Comparison of ENCODE assay signal across 18 mouse cellular contexts in genomic region chr11:90128865-90129415, GRCm38 (mm10). TPM values are rescaled to one million over a fixed set of nuclear protein-coding genes. Genes with fewer than 3 reads are reported as not detected.
DNase-seq lines count a peak whose midpoint lies in the region; ATAC-seq and TF ChIP-seq lines count a peak whose summit lies in the region.
"Had no signal": no experiment of that assay in that cellular context is flagged by ENCODE, and none has a peak within 500 bp of the region (broad histone marks: within the 10 kb centered on the region; RNA-seq: fewer than 3 reads in every experiment).

No protein-coding gene starts in this region.

- H3K4me1 ChIP-seq in hindbrain, embryonic 10.5 days (replicated peaks): peaks cover 27% of the 10 kb centered on the region
- H3K4me1 ChIP-seq in hindbrain, embryonic 14.5 days (replicated peaks; ENCODE audit: control insufficient read depth, insufficient read depth, low read length): peaks cover 6% of the 10 kb centered on the region; the same call in 1 of the 2 replicates
- peaks cover 15% of the 10 kb centered on the region; the same call in 1 of the 2 replicates for H3K4me1 ChIP-seq in lung, postnatal 0 days (ENCODE audit: insufficient read depth, low read depth, low read length)
- H3K4me1 ChIP-seq: liver, embryonic 13.5 days had no signal

- no peak for TF ChIP-seq CTCF in lung, postnatal 0 days (IDR thresholded peaks at IDR 0.05)

- 66% methylated on average over 7 of the region's 7 CpGs for WGBS in hindbrain, embryonic 10.5 days
- WGBS in hindbrain, embryonic 14.5 days: 76% methylated on average over 7 of the region's 7 CpGs
- 80% methylated on average over 7 of the region's 7 CpGs for WGBS in lung, postnatal 0 days

- DNase-seq in gastrocnemius, adult 18-20 months (ENCODE audit: low spot score): peak; percentile 47
- no peak for DNase-seq in gastrocnemius, postnatal 4 days (ENCODE audit: low spot score in 2 of 2)
- no peak for DNase-seq in hindbrain, embryonic 10.5 days (ENCODE audit: low spot score)
- DNase-seq in hindbrain, embryonic 14.5 days (ENCODE audit: low spot score): no peak
- DNase-seq in lung, postnatal 0 days (ENCODE audit: low spot score): no peak
- no peak for DNase-seq in lung, postnatal 4 days
- DNase-seq in lung, postnatal 36 days: peak; percentile 59
- no peak for DNase-seq in adrenal gland, postnatal 10 days
- DNase-seq: cerebellum, adult 9-11 months; forebrain, postnatal 0 days; gastrocnemius, postnatal 10 days; liver, embryonic 13.5 days; right cerebral cortex, adult 18-20 months; spleen, adult 18-20 months; thymus, postnatal 14 days had no signal

- H3K27ac ChIP-seq in hindbrain, embryonic 10.5 days: 0 out of 2 replicates have a peak overlapping the region, but pooled peaks have one; percentile 50
- H3K27ac ChIP-seq in hindbrain, embryonic 14.5 days: no peak overlapping the region
- peak overlapping the region; percentile 82; the same call in 1 of the 2 replicates for H3K27ac ChIP-seq in lung, postnatal 0 days (ENCODE audit: low read length)
- H3K27ac ChIP-seq: embryonic facial prominence, embryonic 13.5 days; liver, embryonic 13.5 days had no signal

- H3K27me3 ChIP-seq in hindbrain, embryonic 10.5 days (ENCODE audit: insufficient read depth, poor library complexity, severe bottlenecking): no peaks in the 10 kb centered on the region
- H3K27me3 ChIP-seq in hindbrain, embryonic 14.5 days (ENCODE audit: control insufficient read depth, insufficient read depth, low read length): no peaks in the 10 kb centered on the region
- H3K27me3 ChIP-seq in lung, postnatal 0 days (replicated peaks; ENCODE audit: insufficient read depth, low read length): no peaks in the 10 kb centered on the region
- H3K27me3 ChIP-seq: embryonic facial prominence, embryonic 13.5 days; liver, embryonic 13.5 days had no signal

- no peak overlapping the region for H3K4me2 ChIP-seq in hindbrain, embryonic 14.5 days (replicated peaks)
- H3K4me2 ChIP-seq in lung, postnatal 0 days (replicated peaks; ENCODE audit: low read depth, low read length): no peak overlapping the region
- H3K4me2 ChIP-seq: liver, embryonic 13.5 days had no signal

- H3K9me3 ChIP-seq in hindbrain, embryonic 10.5 days: no peaks in the 10 kb centered on the region
- no peaks in the 10 kb centered on the region for H3K9me3 ChIP-seq in hindbrain, embryonic 14.5 days (ENCODE audit: control insufficient read depth, low read length)
- H3K9me3 ChIP-seq in lung, postnatal 0 days (ENCODE audit: low read length): no peaks in the 10 kb centered on the region
- H3K9me3 ChIP-seq: embryonic facial prominence, embryonic 13.5 days; liver, embryonic 13.5 days had no signal

- no peak overlapping the region for H3K9ac ChIP-seq in hindbrain, embryonic 14.5 days
- no peak overlapping the region for H3K9ac ChIP-seq in lung, postnatal 0 days (replicated peaks; ENCODE audit: low read depth)
- H3K9ac ChIP-seq: embryonic facial prominence, embryonic 13.5 days; forebrain, postnatal 0 days; liver, embryonic 13.5 days had no signal

- no peaks in the 10 kb centered on the region for H3K36me3 ChIP-seq in hindbrain, embryonic 10.5 days
- H3K36me3 ChIP-seq in hindbrain, embryonic 14.5 days (replicated peaks; ENCODE audit: control insufficient read depth, insufficient read depth): no peaks in the 10 kb centered on the region
- H3K36me3 ChIP-seq in lung, postnatal 0 days (ENCODE audit: insufficient read depth, low read length): no peaks in the 10 kb centered on the region
- H3K36me3 ChIP-seq: embryonic facial prominence, embryonic 13.5 days; liver, embryonic 13.5 days had no signal

- no peak for ATAC-seq in hindbrain, embryonic 14.5 days (ENCODE audit: low FRiP score)
- ATAC-seq in lung, postnatal 0 days: no peak
- ATAC-seq: CD4-positive, CD25-positive, alpha-beta regulatory T cell, adult 4 months; forebrain, postnatal 0 days; hindbrain, postnatal 0 days had no signal

- no peak for TF ChIP-seq EP300 in lung, postnatal 0 days (IDR thresholded peaks at IDR 0.05)

- no peak overlapping the region for H3K4me3 ChIP-seq in hindbrain, embryonic 10.5 days
- no peak overlapping the region for H3K4me3 ChIP-seq in hindbrain, embryonic 14.5 days (replicated peaks; ENCODE audit: low read length)
- H3K4me3 ChIP-seq in lung, postnatal 0 days (ENCODE audit: low read depth, low read length): no peak overlapping the region
- H3K4me3 ChIP-seq: embryonic facial prominence, embryonic 13.5 days; liver, embryonic 13.5 days had no signal

RNA-seq across cellular contexts. Expression of gene Gm45716, which starts 58.5 kb away (rescaled TPM):
- 1 to 10 TPM; 1.2 to 2.6 TPM for total RNA-seq in gastrocnemius, adult 18-20 months (2021)
- total RNA-seq in gastrocnemius, postnatal 4 days (2021): 10 to 100 TPM in 1 of 2 experiments, 1 to 10 TPM in 1; 10.0 to 11.7 TPM
- polyA plus RNA-seq in hindbrain, embryonic 10.5 days (2016; fragmentation: Nextera tagmentation; extraction: Ambion mirVana): 15.6 and 19.0 TPM in 2 replicates
- 20.4 and 25.6 TPM in 2 replicates for polyA plus RNA-seq in hindbrain, embryonic 14.5 days (2014; fragmentation: Nextera tagmentation; extraction: Ambion mirVana)
- 11.8 and 11.9 TPM in 2 replicates for polyA plus RNA-seq in lung, postnatal 0 days (2015; fragmentation: Nextera tagmentation; extraction: Ambion mirVana)
- total RNA-seq in adrenal gland, postnatal 10 days (2021): 1 to 10 TPM; 3.9 to 5.2 TPM

Comparison
In these comparisons a context has a peak if more than half of its experiments do, and no peak if none do; other contexts are left out.
1. DNase-seq: peak in gastrocnemius, adult 18-20 months (single experiment) and lung, postnatal 36 days (single experiment); none in gastrocnemius, postnatal 4 days (0 of 2), hindbrain, embryonic 10.5 days (single experiment), hindbrain, embryonic 14.5 days (single experiment), lung, postnatal 0 days (single experiment), lung, postnatal 4 days (0 of 2) and adrenal gland, postnatal 10 days (single experiment).